ENCODE assay signal across 8 mouse cellular contexts in the genomic region with DNA sequence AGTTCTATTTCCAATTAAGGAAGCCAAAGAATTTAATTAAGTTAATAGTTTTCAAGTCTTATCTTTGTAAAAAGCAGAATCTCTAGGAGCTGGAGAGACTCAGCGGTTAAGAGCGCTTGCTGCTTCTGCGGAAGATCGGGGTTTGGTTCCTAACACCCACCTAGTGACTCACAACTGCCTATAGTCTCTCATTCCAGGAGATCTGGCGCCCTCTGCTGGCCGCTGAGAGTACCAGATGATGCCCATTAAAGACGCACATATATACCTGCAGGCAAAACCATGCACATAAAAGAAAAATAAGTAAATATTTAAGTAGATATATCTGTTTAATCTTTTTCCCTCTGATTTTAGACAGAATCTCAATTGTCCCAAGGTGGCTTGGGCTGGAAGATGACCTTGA. TPM values are rescaled to one million over a fixed set of nuclear protein-coding genes. Genes with fewer than 3 reads are reported as not detected.
DNase-seq lines count a peak whose midpoint lies in the region; ATAC-seq and TF ChIP-seq lines count a peak whose summit lies in the region.

No protein-coding gene starts in this region.

- DNase-seq in cerebellum, adult 11 months, result peak; percentile 26
- no peak for DNase-seq in cerebellum, adult 9-11 months
- no peak for DNase-seq in liver, adult 2 months (ENCODE audit: extremely low read depth, low read depth, low spot score)
- no peak for DNase-seq in liver, embryonic 11.5 days (ENCODE audit: low spot score)
- peak; percentile 24 for DNase-seq in c-Kit-negative CD71-positive TER-119-positive erythroid progenitor cells, embryonic 14.5 days (ENCODE audit: low read depth, low spot score)
- DNase-seq in lung, postnatal 10 days, result peak; percentile 21
- peak; percentile 67 for DNase-seq in thymus, postnatal 0 days (ENCODE audit: low spot score)
- DNase-seq in urinary bladder, postnatal 4 days (ENCODE audit: low spot score in 2 of 2), result no peak

- H3K27me3 ChIP-seq in liver, adult 2 months (ENCODE audit: control insufficient read depth, insufficient read depth, low read length), result no peaks in the 10 kb centered on the region
- H3K27me3 ChIP-seq in liver, embryonic 11.5 days (replicated peaks; ENCODE audit: control insufficient read depth, insufficient read depth, low read length), result no peaks in the 10 kb centered on the region; the same call in 1 of the 2 replicates

- no peak for TF ChIP-seq POLR2A in liver, adult 2 months (IDR thresholded peaks at IDR 0.05; ENCODE audit: extremely low read depth, insufficient read depth, low read length)

- H3K4me3 ChIP-seq in liver, adult 2 months (ENCODE audit: insufficient read depth, low read depth, low read length), result no peak overlapping the region
- H3K4me3 ChIP-seq in liver, embryonic 11.5 days (ENCODE audit: low read depth, low read length), result no peak overlapping the region

- H3K36me3 ChIP-seq in liver, adult 2 months (ENCODE audit: control insufficient read depth, insufficient read depth, low read length), result no peaks in the 10 kb centered on the region
- H3K36me3 ChIP-seq in liver, embryonic 11.5 days (ENCODE audit: control insufficient read depth, insufficient read depth, low read length), result no peaks in the 10 kb centered on the region

- TF ChIP-seq CTCF in liver, adult 2 months (IDR thresholded peaks at IDR 0.05; ENCODE audit: low read depth, low read length), result peak; percentile 59

- 80% methylated on average over 7 of the region's 7 CpGs for WGBS in liver, adult 2 months
- 75% methylated on average over 7 of the region's 7 CpGs for WGBS in liver, embryonic 11.5 days

- no peaks in the 10 kb centered on the region for H3K9me3 ChIP-seq in liver, embryonic 11.5 days (ENCODE audit: control insufficient read depth, low read length)

- no peak overlapping the region for H3K9ac ChIP-seq in liver, adult 2 months (ENCODE audit: low read depth, low read length)
- no peak overlapping the region for H3K9ac ChIP-seq in liver, embryonic 11.5 days (ENCODE audit: low read depth, low read length)

- H3K79me2 ChIP-seq in liver, adult 2 months (ENCODE audit: control insufficient read depth, insufficient read depth, low read length), result no peaks in the 10 kb centered on the region

- peaks cover 3% of the 10 kb centered on the region; the same call in 1 of the 2 replicates for H3K4me1 ChIP-seq in liver, adult 2 months (ENCODE audit: control insufficient read depth, insufficient read depth, low read length)
- no peaks in the 10 kb centered on the region for H3K4me1 ChIP-seq in liver, embryonic 11.5 days (replicated peaks; ENCODE audit: control insufficient read depth, insufficient read depth, low read length)

- H3K27ac ChIP-seq in liver, adult 2 months (replicated peaks; ENCODE audit: insufficient read depth, low read depth, low read length), result no peak overlapping the region
- H3K27ac ChIP-seq in liver, embryonic 11.5 days (ENCODE audit: low read depth, low read length), result no peak overlapping the region

- no peak for ATAC-seq in liver, embryonic 11.5 days (replicated peaks; ENCODE audit: low FRiP score)

- no peak overlapping the region for H3K4me2 ChIP-seq in liver, embryonic 11.5 days

RNA-seq across cellular contexts. Expression of a gene that starts 6.2 kb away (rescaled TPM):
- total RNA-seq in liver, adult 2 months (2014; rRNA removed), result 1.1 and 1.2 TPM in 2 replicates
- polyA plus RNA-seq in liver, adult 2 months (2012; rRNA removed), result 0.93 and 1.1 TPM in 2 replicates
- 13.5 and 15.3 TPM in 2 replicates for polyA plus RNA-seq in liver, embryonic 11.5 days (2014; fragmentation: Nextera tagmentation; extraction: Ambion mirVana)
- polyA plus RNA-seq in thymus, postnatal 0 days (2015; fragmentation: Nextera tagmentation; extraction: Ambion mirVana), result 27.4 and 30.4 TPM in 2 replicates

Comparison
In these comparisons a context has a peak if more than half of its experiments do, and no peak if none do; other contexts are left out.
1. DNase-seq: peak in cerebellum, adult 11 months (single experiment), c-Kit-negative CD71-positive TER-119-positive erythroid progenitor cells, embryonic 14.5 days (single experiment), lung, postnatal 10 days (single experiment) and thymus, postnatal 0 days (single experiment); none in cerebellum, adult 9-11 months (single experiment), liver, adult 2 months (single experiment), liver, embryonic 11.5 days (single experiment) and urinary bladder, postnatal 4 days (0 of 2).